Mouse (Mus musculus) common myeloid progenitor, adult 5-6 weeks (primary cell): ENCODE data around the gene Rmnd5b. TPM values are rescaled to one million over a fixed set of nuclear protein-coding genes. Genes with fewer than 3 reads are reported as not detected.
"Not testable (repeated sequence)": the region's sequence is repeated elsewhere in the genome, so short reads cannot be mapped to it uniquely, and the experiment has no call there.

Experiments
- ATAC-seq: replicated peaks from 2 replicates; pipeline ENCODE4 v1.8.0; 2016; ENCODE audit warnings: low read depth, mild to moderate bottlenecking, moderate TSS enrichment, inconsistent platforms; ENCODE audit not compliant: poor library complexity, severe bottlenecking
- total RNA-seq: library from RNA; stranded (forward); fragments of 200-1000, 187-1606 nt; gene quantifications from 2 replicates; pipeline ENCODE4 v1.2.3, GENCODE M21; 2017

The Rmnd5b gene
- total RNA-seq, 1 experiment from 2014 or later: 15.5 TPM

GRCm38 (mm10) chr11:51650261-51650660 is 14.6 kb upstream of the Rmnd5b start:
- 0 out of 2 replicates have a peak, but pooled peaks have one; percentile 10 for ATAC-seq

GRCm38 (mm10) chr11:51649889-51650199 is 14.1 kb upstream of the Rmnd5b start:
- ATAC-seq: peak; percentile 33; the same call in 1 of the 2 replicates

GRCm38 (mm10) chr11:51649111-51649888 is 13.6 kb upstream of the Rmnd5b start:
- ATAC-seq: no peak

GRCm38 (mm10) chr11:51648566-51648965 is 12.9 kb upstream of the Rmnd5b start:
- no peak for ATAC-seq

- no peak for ATAC-seq
These were observed 11.3 kb upstream of the Rmnd5b start for GRCm38 (mm10) chr11:51646751-51647667.

- no peak for ATAC-seq
These were observed 10.5 kb upstream of the Rmnd5b start for GRCm38 (mm10) chr11:51646245-51646644.

GRCm38 (mm10) chr11:51645293-51645692 is 9.6 kb upstream of the Rmnd5b start:
- ATAC-seq: no peak

- ATAC-seq: peak; percentile 84
These were observed 8.5 kb upstream of the Rmnd5b start for GRCm38 (mm10) chr11:51644217-51644616.

- ATAC-seq: peak; percentile 42
These were observed 8.1 kb upstream of the Rmnd5b start for GRCm38 (mm10) chr11:51643761-51644160.

GRCm38 (mm10) chr11:51643202-51643601 is 7.5 kb upstream of the Rmnd5b start:
- no peak for ATAC-seq

- ATAC-seq: no peak
These were observed 5.1 kb upstream of the Rmnd5b start for GRCm38 (mm10) chr11:51640748-51641147.

GRCm38 (mm10) chr11:51638497-51638896 is 2.8 kb upstream of the Rmnd5b start:
- ATAC-seq: no peak

GRCm38 (mm10) chr11:51637971-51638414 is 2.3 kb upstream of the Rmnd5b start:
- peak; percentile 82 for ATAC-seq

GRCm38 (mm10) chr11:51636323-51636684 is 608 bp upstream of the Rmnd5b start:
- peak; percentile 31; the same call in 1 of the 2 replicates for ATAC-seq

GRCm38 (mm10) chr11:51635127-51635524 is 570 bp downstream of the Rmnd5b start:
- ATAC-seq: no peak

- ATAC-seq: no peak
These were observed 2.0 kb downstream of the Rmnd5b start for GRCm38 (mm10) chr11:51633721-51634120.

GRCm38 (mm10) chr11:51633200-51633599 is 2.5 kb downstream of the Rmnd5b start:
- ATAC-seq: not testable (repeated sequence)

- peak; percentile 21; the same call in 1 of the 2 replicates for ATAC-seq
These were observed 3.5 kb downstream of the Rmnd5b start for GRCm38 (mm10) chr11:51632130-51632753.

- ATAC-seq: no peak
These were observed 5.9 kb downstream of the Rmnd5b start for GRCm38 (mm10) chr11:51629651-51630314.

- no peak for ATAC-seq
These were observed 7.8 kb downstream of the Rmnd5b start for GRCm38 (mm10) chr11:51627907-51628306.
